Mouse (Mus musculus) embryonic facial prominence, embryonic 12.5 days (tissue): ENCODE measurements around the gene Nudt4. TPM values are rescaled to one million over a fixed set of nuclear protein-coding genes. Genes with fewer than 3 reads are reported as not detected.

Source experiments
- ATAC-seq: fragments of 200-750 bp; cut with Nextera tagmentation; 2 replicates; pipeline ENCODE4 v1.8.0; 2017; ENCODE audit not compliant: insufficient number of reproducible peaks, insufficient read depth, low FRiP score, low TSS enrichment
- H3K27ac ChIP-seq: fragments of 300-500 bp; sonication (generic); 2 replicates; pipeline ENCODE4 v1.5.1; 2016; ENCODE audit warnings: mild to moderate bottlenecking
- H3K27me3 ChIP-seq: fragments of 300-500 bp; sonication (generic); 2 replicates; pipeline ENCODE4 v1.6.1; 2016; ENCODE audit warnings: mild to moderate bottlenecking, moderate library complexity
- H3K36me3 ChIP-seq: fragments of 300-500 bp; sonication (generic); 2 replicates; pipeline ENCODE4 v1.6.1; 2016; ENCODE audit warnings: mild to moderate bottlenecking
- H3K4me1 ChIP-seq: fragments of 300-500 bp; sonication (generic); 2 replicates; pipeline ENCODE4 v1.6.1; 2016
- H3K4me2 ChIP-seq: fragments of 300-500 bp; sonication (generic); replicated peaks from 2 replicates; pipeline ENCODE4 v1.6.1; 2016; ENCODE audit warnings: mild to moderate bottlenecking, moderate library complexity
- H3K4me3 ChIP-seq: fragments of 300-500 bp; sonication (generic); 2 replicates; pipeline ENCODE4 v1.5.1; 2016; ENCODE audit warnings: mild to moderate bottlenecking
- H3K9ac ChIP-seq: fragments of 300-500 bp; sonication (generic); 2 replicates; pipeline ENCODE4 v1.6.1; 2016; ENCODE audit warnings: mild to moderate bottlenecking, moderate library complexity
- H3K9me3 ChIP-seq: fragments of 300-500 bp; sonication (generic); 2 replicates; pipeline ENCODE4 v1.6.1; 2016; ENCODE audit warnings: mild to moderate bottlenecking, moderate library complexity
- WGBS: fragments of 180-500 bp; shearing (Covaris S2); methylation state at CpG from one replicate; pipeline ENCODE4 v1.1.7; 2016; 5-methylcytosine and 5-hydroxymethylcytosine counted together
- polyA plus RNA-seq: library from polyadenylated mRNA; unstranded; fragments of >200 nt; fragmentation: Nextera tagmentation; extraction: Ambion mirVana; gene quantifications from 2 replicates; pipeline ENCODE4 v1.2.1, GENCODE M21; 2016

Gene Nudt4
- polyA plus RNA-seq, 1 experiment from 2014 or later: 122 TPM

DNA sequence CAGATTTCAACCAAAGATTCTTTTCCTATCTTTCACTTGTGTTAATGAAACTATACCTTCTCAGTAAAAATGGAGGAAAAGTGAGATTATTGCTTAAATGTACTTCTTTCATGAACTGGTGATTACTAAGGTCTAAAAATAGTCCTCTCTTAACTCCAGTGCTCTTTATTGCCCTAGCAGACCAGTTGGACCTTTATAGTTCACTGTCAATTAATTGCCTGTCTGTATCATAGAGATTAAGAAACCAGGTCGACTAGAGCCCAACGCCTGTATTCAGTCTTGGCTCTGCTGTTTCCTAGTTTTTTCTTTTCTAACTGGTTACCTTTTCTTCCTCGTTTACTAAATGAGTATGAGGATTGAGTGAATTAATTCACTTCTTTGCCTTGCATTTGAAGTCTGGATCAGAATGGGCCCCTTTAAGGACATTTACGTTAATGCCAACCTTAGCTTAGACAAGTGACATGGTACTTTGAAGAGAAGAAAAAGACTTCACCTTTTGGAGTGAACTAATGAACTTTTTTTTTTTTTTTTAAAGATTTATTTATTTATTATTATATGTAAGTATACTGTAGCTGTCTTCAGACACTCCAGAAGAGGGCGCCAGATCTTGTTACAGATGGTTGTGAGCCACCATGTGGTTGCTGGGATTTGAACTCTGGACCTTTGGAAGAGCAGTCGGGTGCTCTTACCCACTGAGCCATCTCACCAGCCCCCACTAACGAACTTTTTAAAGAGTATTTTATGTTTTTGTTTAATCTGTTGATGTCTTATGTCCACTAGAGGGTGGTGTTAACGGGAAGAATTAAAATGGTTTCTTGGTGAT lies 28.3 kb downstream of the Nudt4 start:
- no peak overlapping the region for H3K27ac ChIP-seq
- no peak for ATAC-seq
- whole genome bisulfite sequencing: 87% methylated on average over 8 of the region's 8 CpGs
- H3K4me2 ChIP-seq: no peak overlapping the region
- H3K4me1 ChIP-seq: peaks cover under 1% of the 10 kb centered on the region; the same call in 1 of the 2 replicates
- no peaks in the 10 kb centered on the region for H3K9me3 ChIP-seq
- H3K4me3 ChIP-seq: no peak overlapping the region
- no peak overlapping the region for H3K9ac ChIP-seq
- no peaks in the 10 kb centered on the region for H3K36me3 ChIP-seq
- no peaks in the 10 kb centered on the region for H3K27me3 ChIP-seq

DNA sequence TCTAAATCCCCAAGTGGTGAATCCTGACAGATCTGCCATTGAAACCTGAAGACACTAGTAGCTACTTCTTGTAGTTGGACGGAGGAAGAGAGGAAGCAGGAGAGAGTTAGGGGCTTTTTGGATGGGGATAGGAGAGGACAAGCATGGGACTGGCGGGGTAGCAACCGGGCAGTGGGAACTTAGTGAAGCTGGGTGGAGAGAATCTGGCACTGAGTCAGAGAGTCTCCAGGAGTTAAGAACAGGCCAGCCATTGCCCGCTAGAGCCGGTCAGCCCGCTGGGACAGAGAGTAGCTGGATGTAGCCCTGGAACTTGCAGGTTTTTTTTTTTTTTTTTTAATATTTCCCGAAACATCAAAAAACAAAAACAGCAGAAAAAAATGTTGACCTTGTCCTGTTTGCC lies 30.6 kb downstream of the Nudt4 start:
- 87% methylated on average over 7 of the region's 7 CpGs for WGBS
- no peaks in the 10 kb centered on the region for H3K36me3 ChIP-seq
- no peak overlapping the region for H3K9ac ChIP-seq
- ATAC-seq: no peak
- no peaks in the 10 kb centered on the region for H3K9me3 ChIP-seq
- H3K4me1 ChIP-seq: peaks cover 9% of the 10 kb centered on the region; the same call in 1 of the 2 replicates
- no peak overlapping the region for H3K27ac ChIP-seq
- no peak overlapping the region for H3K4me3 ChIP-seq
- H3K4me2 ChIP-seq: no peak overlapping the region
- H3K27me3 ChIP-seq: no peaks in the 10 kb centered on the region

DNA sequence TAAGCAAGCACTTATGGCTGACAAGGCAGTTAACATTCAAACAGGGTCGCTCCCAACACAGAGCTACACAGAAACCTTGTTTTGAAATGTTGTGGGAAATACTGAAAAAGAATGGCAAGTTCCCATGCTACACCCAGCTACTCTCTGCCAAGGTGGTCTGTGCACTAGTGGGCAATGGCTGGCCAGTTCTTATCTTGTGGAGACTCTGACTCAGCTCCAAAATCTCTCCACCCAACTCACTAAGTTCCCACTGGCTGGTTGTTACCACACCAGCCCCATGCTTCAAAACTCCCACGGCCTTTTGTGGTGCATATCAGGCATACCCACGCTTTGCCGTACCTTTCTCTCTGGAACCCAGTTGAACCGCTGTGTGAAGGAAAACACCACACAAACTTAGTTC lies 31.0 kb downstream of the Nudt4 start:
- Histone ChIP-seq H3K27me3 (no peaks in the 10 kb centered on the region), H3K36me3 (no peaks in the 10 kb centered on the region), H3K9me3 (no peaks in the 10 kb centered on the region), H3K4me1 (peaks cover 9% of the 10 kb centered on the region; the same call in 1 of the 2 replicates), H3K4me2 (no peak overlapping the region), H3K9ac (no peak overlapping the region), H3K27ac (no peak overlapping the region), H3K4me3 (no peak overlapping the region)
- no peak for ATAC-seq
- 91% methylated on average over 5 of the region's 5 CpGs for WGBS

DNA sequence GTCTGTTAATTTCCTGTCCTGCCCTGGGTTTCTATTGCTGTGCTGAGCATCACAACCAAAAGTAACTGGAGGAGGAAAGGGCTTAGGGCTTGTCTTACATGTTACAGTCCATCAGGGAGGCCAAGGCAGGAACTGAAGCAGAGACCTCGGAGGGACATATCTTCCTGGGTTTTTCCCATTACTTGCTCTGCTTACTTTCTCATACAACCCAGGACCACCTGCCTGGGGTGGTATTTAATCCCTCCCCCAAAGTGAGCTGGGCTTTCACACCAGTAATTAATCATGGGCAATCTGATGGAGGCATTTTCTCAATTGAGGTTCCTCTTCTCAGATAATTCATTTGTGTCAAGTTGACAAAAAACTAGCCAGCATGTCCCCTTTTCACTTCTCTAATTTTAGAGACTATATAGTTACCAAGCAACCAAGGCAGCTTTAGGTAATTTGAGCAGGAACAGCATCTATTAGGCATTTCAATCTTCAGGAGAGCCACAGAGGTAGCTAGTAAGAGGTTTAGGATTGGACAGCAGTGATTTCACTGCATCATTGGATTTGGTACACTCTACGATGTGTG lies 33.3 kb downstream of the Nudt4 start:
- 78% methylated on average over 2 of the region's 2 CpGs for WGBS

DNA sequence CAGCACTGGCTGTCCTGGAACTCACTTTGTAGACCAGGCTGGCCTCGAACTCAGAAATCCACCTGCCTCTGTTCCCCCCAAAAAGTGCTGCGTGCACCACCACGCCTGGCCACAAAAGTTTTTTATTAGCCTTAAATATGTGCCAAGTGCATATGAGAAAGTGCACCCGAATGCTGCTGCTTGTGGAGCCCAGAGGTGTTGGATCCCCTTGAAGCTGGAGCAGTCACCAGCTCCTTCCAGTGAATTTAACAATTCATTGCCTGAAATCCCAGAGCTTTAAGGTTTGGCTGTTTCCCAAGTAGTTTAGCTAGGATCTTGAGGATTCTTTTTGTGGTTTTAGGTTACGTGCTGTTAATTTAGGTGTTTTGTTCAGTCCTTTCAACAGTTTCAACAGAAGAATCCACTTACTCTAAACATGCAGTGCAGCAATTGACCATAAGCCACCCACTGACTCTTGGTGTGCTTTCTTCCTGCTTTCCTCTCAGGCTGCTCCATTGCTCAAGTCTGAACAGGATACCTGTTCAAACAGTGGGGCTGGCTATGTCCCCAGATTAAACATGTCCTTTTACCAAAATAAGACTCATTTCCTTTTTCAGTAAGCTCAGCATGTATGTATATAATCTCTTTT lies 37.3 kb downstream of the Nudt4 start:
- Histone ChIP-seq H3K27ac (0 out of 2 replicates have a peak overlapping the region, but pooled peaks have one; percentile 20), H3K4me3 (no peak overlapping the region), H3K4me2 (no peak overlapping the region), H3K27me3 (no peaks in the 10 kb centered on the region), H3K9ac (no peak overlapping the region), H3K9me3 (no peaks in the 10 kb centered on the region), H3K4me1 (peaks cover 14% of the 10 kb centered on the region; the same call in 1 of the 2 replicates), H3K36me3 (peaks cover 5% of the 10 kb centered on the region; the same call in 1 of the 2 replicates)
- no peak for ATAC-seq
- WGBS: 69% methylated on average over 5 of the region's 5 CpGs

More for the DNA sequence above, 33.3 kb downstream of the Nudt4 start:
- H3K27me3 ChIP-seq: no peaks in the 10 kb centered on the region
- no peaks in the 10 kb centered on the region for H3K9me3 ChIP-seq
- H3K4me3 ChIP-seq: no peak overlapping the region
- no peak for ATAC-seq
- no peak overlapping the region for H3K27ac ChIP-seq
- no peaks in the 10 kb centered on the region for H3K36me3 ChIP-seq
- H3K9ac ChIP-seq: no peak overlapping the region
- no peak overlapping the region for H3K4me2 ChIP-seq
- peaks cover 14% of the 10 kb centered on the region; the same call in 1 of the 2 replicates for H3K4me1 ChIP-seq

DNA sequence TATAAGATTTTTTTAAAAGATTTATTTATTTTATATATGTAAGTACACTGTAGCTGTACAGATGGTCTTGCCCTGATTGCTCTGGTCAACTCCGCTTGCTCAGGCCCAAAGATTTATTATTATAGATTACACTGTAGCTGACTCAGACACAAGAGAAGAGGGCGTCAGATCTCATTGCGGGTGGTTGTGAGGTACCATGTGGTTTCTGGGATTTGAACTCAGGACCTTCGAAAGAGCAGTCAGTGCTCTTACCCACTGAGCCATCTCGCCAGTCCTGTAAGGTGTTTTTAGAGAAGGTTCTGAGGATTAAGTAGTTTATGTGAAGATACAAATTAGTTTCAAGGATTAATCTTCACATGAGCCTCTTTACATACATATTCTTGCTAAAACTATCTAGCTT lies 38.1 kb downstream of the Nudt4 start:
- peaks cover 5% of the 10 kb centered on the region; the same call in 1 of the 2 replicates for H3K36me3 ChIP-seq
- H3K4me2 ChIP-seq: no peak overlapping the region
- ATAC-seq: no peak
- WGBS: 93% methylated on average over 5 of the region's 5 CpGs
- peaks cover 14% of the 10 kb centered on the region; the same call in 1 of the 2 replicates for H3K4me1 ChIP-seq
- H3K9me3 ChIP-seq: no peaks in the 10 kb centered on the region
- H3K27me3 ChIP-seq: no peaks in the 10 kb centered on the region
- no peak overlapping the region for H3K27ac ChIP-seq
- no peak overlapping the region for H3K9ac ChIP-seq
- H3K4me3 ChIP-seq: no peak overlapping the region

DNA sequence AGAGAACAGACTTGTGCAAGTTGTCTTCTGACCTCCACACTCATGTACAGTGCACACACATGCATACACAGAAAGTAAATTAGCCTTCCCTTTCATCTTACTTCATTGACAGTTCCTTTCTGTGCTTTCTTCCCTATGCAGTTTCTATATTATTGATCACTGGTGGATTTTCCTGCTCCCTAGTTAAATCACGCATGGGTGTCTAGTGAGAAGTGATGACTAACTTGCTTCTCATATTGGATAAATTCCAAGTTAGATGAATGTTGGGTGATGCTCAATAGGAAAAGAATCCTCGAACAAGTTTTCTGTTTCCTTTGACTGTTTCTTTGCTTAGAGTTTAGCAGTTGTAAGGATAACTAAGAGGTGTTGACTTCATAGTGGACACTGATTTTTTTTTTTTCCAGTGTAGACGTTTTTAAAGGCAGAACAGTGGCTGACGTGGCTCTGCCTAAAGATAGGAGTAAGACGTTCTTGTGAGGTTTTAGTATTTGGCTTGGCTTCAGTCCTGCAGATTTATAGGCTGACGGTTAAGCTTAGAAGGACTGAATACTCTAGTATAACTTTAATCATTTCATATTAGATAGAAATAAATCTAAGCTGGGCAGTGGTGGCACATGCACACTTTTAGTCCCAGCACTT lies 38.8 kb downstream of the Nudt4 start:
- WGBS: 83% methylated on average over 6 of the region's 6 CpGs
- no peak for ATAC-seq
- H3K4me3 ChIP-seq: no peak overlapping the region

DNA sequence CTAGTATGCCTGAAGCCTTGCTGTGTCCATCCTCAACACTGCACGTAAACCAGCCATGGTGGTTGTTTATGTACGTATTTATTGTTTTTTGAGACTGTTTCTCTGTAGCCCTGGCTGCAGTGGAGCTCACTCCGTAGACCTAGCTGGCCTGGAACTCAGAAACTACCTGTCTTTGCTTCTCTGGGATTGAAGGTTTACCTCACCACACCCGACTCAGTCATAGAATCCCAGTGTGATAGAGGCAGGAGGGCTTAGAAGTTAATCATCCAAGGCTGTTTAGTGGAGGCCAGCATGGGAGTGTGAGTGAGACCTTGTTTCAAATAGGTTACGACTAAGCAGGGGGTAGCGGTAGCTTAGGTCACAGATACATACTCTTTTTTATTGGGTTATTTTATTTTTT lies 46.3 kb downstream of the Nudt4 start:
- 92% methylated on average over 6 of the region's 6 CpGs for WGBS
- H3K9ac ChIP-seq: no peak overlapping the region
- no peak for ATAC-seq
- H3K27ac ChIP-seq: no peak overlapping the region
- H3K4me3 ChIP-seq: no peak overlapping the region
- H3K27me3 ChIP-seq: no peaks in the 10 kb centered on the region
- peaks cover 9% of the 10 kb centered on the region; the same call in 1 of the 2 replicates for H3K36me3 ChIP-seq
- H3K4me1 ChIP-seq: peaks cover 16% of the 10 kb centered on the region
- no peak overlapping the region for H3K4me2 ChIP-seq
- H3K9me3 ChIP-seq: no peaks in the 10 kb centered on the region

More for the DNA sequence above, 38.8 kb downstream of the Nudt4 start:
- H3K27ac ChIP-seq: no peak overlapping the region
- H3K4me2 ChIP-seq: no peak overlapping the region
- no peaks in the 10 kb centered on the region for H3K27me3 ChIP-seq
- H3K36me3 ChIP-seq: peaks cover 5% of the 10 kb centered on the region; the same call in 1 of the 2 replicates
- H3K9me3 ChIP-seq: no peaks in the 10 kb centered on the region
- H3K4me1 ChIP-seq: peaks cover 10% of the 10 kb centered on the region; the same call in 1 of the 2 replicates
- no peak overlapping the region for H3K9ac ChIP-seq

DNA sequence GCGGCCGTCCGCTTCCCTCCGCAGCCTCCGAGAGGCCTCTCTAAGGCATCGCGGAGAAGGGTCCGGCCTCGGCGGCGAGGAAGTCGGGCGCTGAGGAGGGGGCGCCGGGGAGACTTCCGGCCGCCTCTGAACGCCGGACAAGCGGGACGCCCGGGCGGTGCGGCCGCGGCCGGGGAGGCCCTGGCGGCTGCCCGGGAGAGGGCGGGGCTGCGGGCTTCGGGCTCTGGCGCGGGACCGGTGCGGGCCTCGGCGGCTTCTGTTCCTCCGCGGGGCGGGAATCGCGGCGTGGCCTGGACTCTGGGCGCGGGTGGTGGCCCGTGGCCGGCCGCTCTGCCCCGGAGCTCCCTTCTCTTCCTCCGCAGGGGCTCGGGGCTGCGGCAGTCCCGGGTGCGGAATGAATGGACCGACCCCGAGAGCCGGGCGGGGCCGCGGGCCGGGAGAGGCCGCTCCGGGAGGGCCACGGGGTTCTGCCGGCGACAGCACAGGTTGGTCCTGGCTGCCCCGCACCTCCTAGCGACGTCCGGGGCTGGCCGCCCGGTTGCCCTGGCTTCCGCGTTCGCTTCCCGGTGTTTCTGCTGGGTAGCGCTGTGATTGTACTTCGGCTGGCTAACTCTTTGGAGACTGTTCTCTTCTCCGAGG lies 48.5 kb downstream of the Nudt4 start:
- Histone ChIP-seq H3K9ac (peak overlapping the region; percentile 98), H3K36me3 (peaks cover 3% of the 10 kb centered on the region; the same call in 1 of the 2 replicates), H3K4me3 (peak overlapping the region; percentile 96), H3K4me2 (peak overlapping the region; percentile 61), H3K4me1 (peaks cover 16% of the 10 kb centered on the region), H3K9me3 (no peaks in the 10 kb centered on the region; the same call in 1 of the 2 replicates), H3K27me3 (no peaks in the 10 kb centered on the region), H3K27ac (peak overlapping the region; percentile 98)
- under 1% methylated on average over 57 of the region's 80 CpGs for WGBS
- peak; percentile 76; the same call in 1 of the 2 replicates for ATAC-seq

DNA sequence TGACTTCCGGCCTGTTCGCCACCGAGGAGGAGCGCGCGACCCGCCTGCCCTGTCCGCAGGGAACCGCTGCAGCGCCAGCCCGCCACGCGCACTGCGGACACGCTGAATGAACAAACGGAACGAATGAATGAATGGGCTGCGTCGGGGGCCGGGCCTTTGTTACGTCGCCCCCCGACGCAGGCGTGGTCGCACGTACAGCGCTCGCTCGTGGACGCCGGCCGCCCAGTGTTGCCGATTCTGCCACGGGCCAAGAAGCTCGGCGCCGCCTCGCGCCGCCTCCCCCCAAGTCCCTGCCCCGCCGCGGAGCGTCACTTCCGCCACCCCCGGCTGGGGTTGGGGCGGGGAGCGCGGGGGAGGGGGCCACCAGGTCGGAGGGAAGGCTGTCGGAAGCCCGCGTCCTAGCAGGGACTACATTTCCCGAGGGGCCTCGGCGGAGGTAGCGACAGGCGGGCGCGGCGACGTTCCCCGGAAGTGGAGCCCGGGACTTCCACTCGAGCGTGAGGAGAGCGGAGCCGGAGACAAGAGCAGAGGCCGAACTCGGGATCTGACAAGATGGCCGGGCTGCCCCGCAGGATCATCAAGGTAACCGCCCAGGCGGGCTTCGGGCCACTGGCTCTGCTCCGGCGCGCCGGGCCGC lies 49.2 kb downstream of the Nudt4 start, which contains the start of gene Ube2n:
Gene Ube2n, plus strand, starts transcription at position 490 of the 637 bp plus-strand sequence.
- Histone ChIP-seq H3K27me3 (no peaks in the 10 kb centered on the region), H3K36me3 (peaks cover 3% of the 10 kb centered on the region; the same call in 1 of the 2 replicates), H3K9me3 (no peaks in the 10 kb centered on the region; the same call in 1 of the 2 replicates), H3K4me2 (peak within 1 kb of the TSS; percentile 61), H3K27ac (peak within 1 kb of the TSS; percentile 98), H3K4me3 (peak within 1 kb of the TSS; percentile 96), H3K9ac (peak within 1 kb of the TSS; percentile 98), H3K4me1 (peaks cover 16% of the 10 kb centered on the region)
- peak; percentile 94 for ATAC-seq
- under 1% methylated on average over 81 of the region's 81 CpGs for WGBS
